Mouse (Mus musculus) midbrain, embryonic 10.5 days (tissue): ENCODE results near the gene Cnnm4. TPM values are rescaled to one million over a fixed set of nuclear protein-coding genes. Genes with fewer than 3 reads are reported as not detected.

Source experiments
- DNase-seq: peaks from one replicate; pipeline ENCODE4 v3.0.0-alpha.2; 2017; ENCODE audit warnings: low spot score
- H3K27ac ChIP-seq: fragments of 300-500 bp; sonication (generic); replicated peaks from 2 replicates; pipeline ENCODE4 v1.5.1; 2016; ENCODE audit warnings: mild to moderate bottlenecking
- H3K27me3 ChIP-seq: fragments of 300-500 bp; sonication (generic); 2 replicates; pipeline ENCODE4 v1.6.1; 2016; ENCODE audit warnings: low read depth, mild to moderate bottlenecking; ENCODE audit not compliant: poor library complexity, severe bottlenecking
- H3K36me3 ChIP-seq: fragments of 300-500 bp; sonication (generic); 2 replicates; pipeline ENCODE4 v1.6.1; 2016; ENCODE audit warnings: mild to moderate bottlenecking, moderate library complexity
- H3K4me1 ChIP-seq: fragments of 300-500 bp; sonication (generic); 2 replicates; pipeline ENCODE4 v1.6.1; 2016
- H3K4me3 ChIP-seq: fragments of 300-500 bp; sonication (generic); 2 replicates; pipeline ENCODE4 v1.5.1; 2016; ENCODE audit warnings: mild to moderate bottlenecking, moderate library complexity
- H3K9me3 ChIP-seq: fragments of 300-500 bp; sonication (generic); replicated peaks from 2 replicates; pipeline ENCODE4 v1.6.1; 2016; ENCODE audit warnings: mild to moderate bottlenecking
- WGBS: fragments of 180-500 bp; shearing (Covaris S2); methylation state at CpG from one replicate; pipeline ENCODE4 v1.1.7; 2016; 5-methylcytosine and 5-hydroxymethylcytosine counted together
- polyA plus RNA-seq: library from polyadenylated mRNA; unstranded; fragments of >200 nt; fragmentation: Nextera tagmentation; extraction: Ambion mirVana; gene quantifications from 2 replicates; pipeline ENCODE4 v1.2.1, GENCODE M21; 2016

The Cnnm4 gene
- polyA plus RNA-seq, 1 experiment from 2014 or later, result 15.5 TPM

DNA sequence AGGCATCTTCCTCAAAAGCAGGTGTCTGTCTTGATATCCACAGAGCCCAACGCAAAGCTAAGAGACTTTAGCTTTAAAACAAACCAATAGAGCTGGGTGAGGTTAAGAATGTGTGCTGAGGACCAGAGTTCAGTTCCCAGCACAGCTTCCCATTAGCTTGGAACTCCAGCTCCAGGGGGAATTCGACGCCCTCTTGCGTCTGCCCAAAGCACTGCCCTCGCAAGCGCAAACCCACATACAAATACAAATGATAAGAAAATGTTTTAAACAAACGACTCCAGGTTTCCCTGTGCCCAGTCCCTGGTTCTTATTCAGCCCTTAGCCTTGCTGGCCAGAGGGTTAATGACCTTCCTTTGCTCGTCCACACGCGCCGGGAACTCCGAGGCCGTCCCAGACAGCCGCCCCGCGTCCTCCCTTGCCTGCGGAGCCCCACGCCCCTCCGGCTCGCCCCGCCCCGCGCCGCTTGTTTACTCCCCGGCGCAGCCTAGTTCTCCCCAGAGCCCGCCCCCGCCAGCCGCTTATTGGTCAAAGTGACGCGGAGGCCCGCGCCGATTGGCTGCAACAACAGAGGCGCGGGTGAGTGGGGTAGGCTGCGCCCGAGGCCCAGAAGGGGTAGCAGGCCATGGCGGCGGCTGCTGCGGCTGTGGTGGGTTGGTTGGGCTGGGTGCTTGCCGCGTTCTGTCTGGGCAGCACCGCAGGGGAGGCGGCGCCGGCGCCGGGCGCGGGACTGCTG lies 40.0 kb downstream of the Cnnm4 start, which contains the start of gene Cnnm3:
TSS of gene Cnnm3 (plus strand) at position 579 of the 733 bp plus-strand sequence.
- H3K9me3 ChIP-seq, result no peaks in the 10 kb centered on the region
- H3K4me3 ChIP-seq, result peak within 1 kb of the TSS; percentile 97
- H3K4me1 ChIP-seq, result peaks cover 31% of the 10 kb centered on the region
- H3K36me3 ChIP-seq, result peaks cover 35% of the 10 kb centered on the region
- peak; percentile 100 for DNase-seq
- H3K27me3 ChIP-seq, result no peaks in the 10 kb centered on the region
- peak within 1 kb of the TSS; percentile 94 for H3K27ac ChIP-seq
- WGBS, result 1% methylated on average over 48 of the region's 51 CpGs

DNA sequence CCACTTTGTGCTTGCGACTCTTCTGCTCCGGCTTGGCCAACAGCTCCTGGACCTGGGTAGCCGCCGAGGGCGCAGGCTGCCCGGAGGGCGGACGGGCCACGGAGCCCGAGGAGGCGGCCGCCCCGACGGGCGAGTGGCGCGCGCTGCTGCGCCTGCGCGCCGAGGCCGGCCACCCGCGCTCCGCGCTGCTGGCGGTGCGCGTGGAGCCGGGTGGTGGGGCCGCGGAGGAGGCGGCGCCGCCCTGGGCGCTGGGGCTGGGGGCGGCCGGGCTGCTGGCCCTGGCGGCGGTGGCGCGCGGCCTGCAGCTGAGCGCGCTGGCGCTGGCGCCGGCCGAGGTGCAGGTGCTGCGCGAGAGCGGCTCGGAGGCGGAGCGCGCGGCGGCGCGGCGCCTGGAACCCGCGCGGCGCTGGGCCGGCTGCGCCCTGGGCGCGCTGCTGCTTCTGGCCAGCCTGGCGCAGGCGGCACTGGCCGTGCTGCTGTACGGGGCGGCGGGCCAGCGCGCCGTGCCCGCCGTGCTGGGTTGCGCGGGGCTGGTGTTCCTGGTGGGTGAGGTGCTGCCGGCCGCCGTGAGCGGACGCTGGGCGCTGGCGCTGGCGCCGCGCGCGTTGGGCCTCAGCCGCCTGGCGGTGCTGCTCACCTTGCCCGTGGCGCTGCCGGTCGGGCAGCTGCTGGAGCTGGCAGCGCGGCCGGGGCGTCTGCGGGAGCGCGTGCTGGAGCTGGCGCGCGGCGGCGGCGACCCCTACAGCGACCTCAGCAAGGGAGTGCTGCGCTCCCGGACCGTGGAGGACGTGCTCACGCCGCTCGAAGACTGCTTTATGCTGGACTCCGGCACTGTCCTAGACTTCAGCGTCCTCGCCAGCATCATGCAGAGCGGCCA lies 40.9 kb downstream of the Cnnm4 start:
- peak overlapping the region; percentile 97 for H3K4me3 ChIP-seq
- no peaks in the 10 kb centered on the region for H3K27me3 ChIP-seq
- peaks cover 36% of the 10 kb centered on the region for H3K36me3 ChIP-seq
- WGBS, result 6% methylated on average over 126 of the region's 126 CpGs
- H3K4me1 ChIP-seq, result peaks cover 31% of the 10 kb centered on the region
- no peaks in the 10 kb centered on the region for H3K9me3 ChIP-seq
- peak; percentile 66 for DNase-seq
- H3K27ac ChIP-seq, result peak overlapping the region; percentile 94

DNA sequence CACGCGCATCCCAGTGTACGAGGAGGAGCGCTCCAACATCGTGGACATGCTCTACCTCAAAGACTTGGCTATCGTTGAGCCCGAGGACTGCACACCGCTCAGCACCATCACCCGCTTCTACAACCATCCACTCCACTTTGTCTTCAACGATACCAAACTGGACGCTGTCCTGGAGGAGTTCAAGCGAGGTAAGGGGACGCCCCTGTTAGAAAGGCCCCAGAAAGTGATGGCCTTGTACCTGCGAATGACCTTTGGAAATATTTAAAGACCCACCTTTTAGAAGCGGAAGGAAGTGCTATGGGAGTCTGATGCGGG lies 41.5 kb downstream of the Cnnm4 start:
- peaks cover 37% of the 10 kb centered on the region for H3K36me3 ChIP-seq
- no peak for DNase-seq
- H3K27ac ChIP-seq, result peak overlapping the region; percentile 94
- H3K4me3 ChIP-seq, result peak overlapping the region; percentile 97
- H3K4me1 ChIP-seq, result peaks cover 31% of the 10 kb centered on the region
- no peaks in the 10 kb centered on the region for H3K27me3 ChIP-seq
- WGBS, result under 1% methylated on average over 16 of the region's 16 CpGs
- H3K9me3 ChIP-seq, result no peaks in the 10 kb centered on the region

DNA sequence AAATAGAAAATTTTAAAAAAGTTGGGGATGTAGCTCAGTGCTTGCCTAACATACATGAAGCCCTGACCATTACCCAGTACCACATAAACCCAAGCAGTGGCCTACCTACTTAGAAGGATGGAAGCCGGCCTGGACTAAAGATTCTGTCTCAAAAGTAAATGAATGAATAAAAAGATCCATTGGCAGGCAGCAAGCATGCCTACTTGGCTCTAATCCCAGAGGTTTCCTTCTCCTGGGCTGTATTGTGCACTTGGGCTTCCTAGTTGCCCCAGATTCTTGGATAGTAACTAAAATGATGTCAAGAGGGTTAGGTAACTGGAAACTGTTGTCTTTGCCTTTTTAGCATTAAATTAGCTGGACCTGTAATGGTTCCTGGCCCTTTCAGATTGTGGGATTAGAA lies 41.9 kb downstream of the Cnnm4 start:
- peaks cover 31% of the 10 kb centered on the region for H3K4me1 ChIP-seq
- 9% methylated on average over 1 of the region's 1 CpGs for WGBS
- H3K4me3 ChIP-seq, result peak overlapping the region; percentile 97
- peak overlapping the region; percentile 94 for H3K27ac ChIP-seq
- H3K27me3 ChIP-seq, result no peaks in the 10 kb centered on the region
- no peak for DNase-seq
- peaks cover 41% of the 10 kb centered on the region for H3K36me3 ChIP-seq
- H3K9me3 ChIP-seq, result no peaks in the 10 kb centered on the region

DNA sequence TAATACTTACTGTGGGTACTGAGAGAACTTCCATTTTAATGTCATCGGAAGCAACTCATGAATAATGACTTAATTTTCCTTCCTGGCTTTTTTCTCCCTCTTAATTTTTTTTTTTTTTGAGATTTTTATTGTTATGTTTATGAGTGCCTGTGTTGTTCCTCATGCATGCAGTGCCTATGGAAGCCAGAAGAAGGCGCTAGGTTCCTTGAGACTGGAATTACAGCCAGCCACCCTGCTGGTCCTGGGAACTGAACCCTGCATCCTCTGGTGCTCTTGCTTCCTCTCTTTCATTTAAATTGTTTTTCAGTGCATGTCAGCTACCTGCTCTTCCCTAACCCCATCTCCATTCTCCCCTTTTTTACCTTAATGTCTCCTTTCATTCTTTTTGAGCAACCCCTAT lies 42.3 kb downstream of the Cnnm4 start:
- Histone ChIP-seq H3K9me3 (no peaks in the 10 kb centered on the region), H3K4me3 (peak overlapping the region; percentile 97), H3K36me3 (peaks cover 45% of the 10 kb centered on the region), H3K4me1 (peaks cover 31% of the 10 kb centered on the region), H3K27ac (no peak overlapping the region), H3K27me3 (no peaks in the 10 kb centered on the region)
- WGBS, result 43% methylated on average over 2 of the region's 2 CpGs
- peak; percentile 35 for DNase-seq

DNA sequence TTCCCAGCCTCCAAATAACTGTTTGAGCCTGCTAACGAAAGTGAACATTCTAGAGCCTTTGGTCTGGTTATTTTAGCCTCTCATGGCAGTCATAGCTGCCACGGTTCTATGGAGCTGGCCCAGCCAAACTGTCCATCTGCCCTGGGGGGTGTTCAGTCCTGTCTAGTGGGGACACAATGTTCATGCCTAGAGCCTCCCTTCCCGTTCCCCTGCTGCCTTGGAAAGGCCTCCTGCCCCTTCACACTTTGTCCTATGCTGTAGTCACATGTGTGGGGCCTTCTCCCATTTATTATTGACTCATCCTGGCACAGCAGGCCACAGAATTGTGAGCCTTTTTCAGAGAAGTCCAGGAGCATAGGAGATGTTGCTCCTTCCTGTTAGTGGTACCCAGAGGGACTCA lies 46.8 kb downstream of the Cnnm4 start:
- no peak for DNase-seq
- H3K27ac ChIP-seq, result no peak overlapping the region
- no peaks in the 10 kb centered on the region for H3K27me3 ChIP-seq
- peaks cover 22% of the 10 kb centered on the region for H3K4me1 ChIP-seq
- H3K36me3 ChIP-seq, result peaks cover 90% of the 10 kb centered on the region
- H3K9me3 ChIP-seq, result no peaks in the 10 kb centered on the region
- H3K4me3 ChIP-seq, result no peak overlapping the region
- WGBS, result 88% methylated on average over 3 of the region's 3 CpGs

DNA sequence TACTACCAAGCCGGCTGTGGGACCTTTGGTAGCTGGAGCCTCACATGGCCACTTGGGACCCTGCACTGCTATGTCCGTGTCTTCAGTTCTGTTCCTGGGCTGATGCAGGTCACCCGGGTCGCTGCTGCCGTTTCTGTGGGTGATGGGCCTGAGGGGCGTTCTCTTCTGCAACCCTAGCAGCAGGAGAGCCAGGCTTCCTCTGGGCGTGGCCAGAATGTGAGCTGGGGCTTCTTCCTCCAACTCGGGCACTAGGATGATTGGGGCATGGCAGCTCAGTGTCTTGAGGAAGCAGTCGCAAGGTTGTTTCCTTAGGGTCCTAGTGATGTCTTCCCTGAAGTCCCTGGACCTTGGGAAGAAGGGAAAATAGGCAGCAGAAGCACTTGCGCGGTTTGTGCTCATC lies 48.2 kb downstream of the Cnnm4 start:
- Histone ChIP-seq H3K27ac (no peak overlapping the region), H3K4me1 (peaks cover 9% of the 10 kb centered on the region), H3K9me3 (no peaks in the 10 kb centered on the region), H3K36me3 (peaks cover 96% of the 10 kb centered on the region), H3K4me3 (no peak overlapping the region), H3K27me3 (no peaks in the 10 kb centered on the region)
- DNase-seq, result no peak
- WGBS, result 89% methylated on average over 11 of the region's 11 CpGs

DNA sequence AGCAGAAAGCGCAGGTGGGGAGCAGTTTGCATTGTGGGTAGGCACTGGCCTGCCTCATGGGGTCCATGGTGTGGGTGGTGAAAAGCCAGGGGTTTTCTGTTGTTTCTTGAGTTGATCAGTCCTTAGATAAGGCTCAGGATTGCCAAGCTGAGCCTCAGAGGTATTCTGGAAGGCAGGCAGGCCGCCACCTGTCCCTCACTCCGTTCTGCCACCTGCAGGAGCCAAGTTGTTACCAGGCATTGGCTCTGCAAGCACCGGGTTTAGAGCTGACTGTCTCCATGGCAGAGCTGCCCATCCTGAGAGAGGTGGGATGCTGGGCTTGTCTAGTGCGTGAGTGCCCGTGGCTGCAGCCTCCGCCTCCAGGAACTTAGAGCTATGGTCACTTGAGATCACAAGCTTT lies 50.8 kb downstream of the Cnnm4 start:
- H3K36me3 ChIP-seq, result peaks cover 99% of the 10 kb centered on the region
- no peak overlapping the region for H3K4me3 ChIP-seq
- 90% methylated on average over 7 of the region's 7 CpGs for WGBS
- DNase-seq, result no peak
- H3K4me1 ChIP-seq, result no peaks in the 10 kb centered on the region
- no peaks in the 10 kb centered on the region for H3K27me3 ChIP-seq
- no peaks in the 10 kb centered on the region for H3K9me3 ChIP-seq
- no peak overlapping the region for H3K27ac ChIP-seq

DNA sequence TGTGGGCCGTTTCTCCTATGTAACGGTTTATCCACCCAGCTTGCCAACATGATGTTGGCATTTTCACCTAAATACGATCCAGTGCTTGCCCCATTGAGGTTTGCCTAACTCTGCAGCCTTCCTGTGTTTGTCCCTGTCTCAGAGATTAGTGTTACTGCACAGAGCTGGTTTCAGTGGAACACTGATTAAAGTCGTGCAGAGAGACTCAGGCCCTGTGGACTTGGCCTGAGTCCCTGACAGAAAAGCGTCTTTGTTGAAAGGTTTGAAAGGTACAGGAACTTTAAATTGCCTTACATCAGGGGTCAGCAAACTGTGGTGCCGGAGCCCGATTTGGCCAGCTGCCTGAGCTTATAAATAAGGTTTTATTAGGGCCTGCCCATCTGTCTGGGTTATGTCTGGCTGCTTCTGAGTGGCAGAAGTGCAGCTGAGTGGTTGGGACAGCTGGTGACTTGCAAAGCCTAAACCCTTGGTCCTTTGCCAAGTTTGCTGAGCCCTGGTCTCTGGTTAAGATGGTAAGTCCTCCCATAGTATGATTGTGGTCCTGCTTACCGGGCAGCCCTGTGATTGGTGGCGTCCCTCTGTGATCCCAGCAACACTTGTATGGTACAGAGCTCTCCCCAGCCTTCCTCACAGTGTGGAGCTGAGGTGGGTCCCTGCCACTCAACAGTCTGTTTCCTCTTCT lies 52.1 kb downstream of the Cnnm4 start:
- no peak overlapping the region for H3K27ac ChIP-seq
- peaks cover 89% of the 10 kb centered on the region for H3K36me3 ChIP-seq
- 92% methylated on average over 9 of the region's 9 CpGs for WGBS

DNA sequence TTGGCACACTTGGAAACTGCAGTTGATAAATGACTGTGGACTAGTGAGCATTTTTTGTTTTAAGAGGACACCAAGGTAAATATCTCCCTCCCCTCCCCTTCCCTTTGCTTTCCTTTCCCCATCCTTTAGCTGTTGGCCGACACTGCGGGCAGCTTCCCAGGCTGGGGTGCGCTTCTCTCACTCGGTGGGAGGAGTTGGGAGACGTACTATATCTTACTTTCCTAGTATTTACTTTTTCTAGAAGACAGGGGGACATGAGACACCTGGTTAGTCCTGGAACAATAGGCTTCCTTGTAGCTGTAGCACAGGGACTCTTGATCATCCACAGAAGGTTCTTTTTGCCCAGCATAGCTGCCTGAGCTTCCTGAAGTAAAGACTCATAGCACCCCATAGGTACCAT lies 52.6 kb downstream of the Cnnm4 start:
- Histone ChIP-seq H3K27me3 (no peaks in the 10 kb centered on the region), H3K4me1 (peaks cover 5% of the 10 kb centered on the region; the same call in 1 of the 2 replicates), H3K27ac (no peak overlapping the region), H3K9me3 (no peaks in the 10 kb centered on the region), H3K36me3 (peaks cover 83% of the 10 kb centered on the region), H3K4me3 (no peak overlapping the region)
- no peak for DNase-seq
- WGBS, result 95% methylated on average over 5 of the region's 5 CpGs

More for the DNA sequence above, 52.1 kb downstream of the Cnnm4 start:
- Histone ChIP-seq H3K9me3 (no peaks in the 10 kb centered on the region), H3K27me3 (no peaks in the 10 kb centered on the region), H3K4me1 (peaks cover 4% of the 10 kb centered on the region; the same call in 1 of the 2 replicates), H3K4me3 (no peak overlapping the region)
- DNase-seq, result no peak

DNA sequence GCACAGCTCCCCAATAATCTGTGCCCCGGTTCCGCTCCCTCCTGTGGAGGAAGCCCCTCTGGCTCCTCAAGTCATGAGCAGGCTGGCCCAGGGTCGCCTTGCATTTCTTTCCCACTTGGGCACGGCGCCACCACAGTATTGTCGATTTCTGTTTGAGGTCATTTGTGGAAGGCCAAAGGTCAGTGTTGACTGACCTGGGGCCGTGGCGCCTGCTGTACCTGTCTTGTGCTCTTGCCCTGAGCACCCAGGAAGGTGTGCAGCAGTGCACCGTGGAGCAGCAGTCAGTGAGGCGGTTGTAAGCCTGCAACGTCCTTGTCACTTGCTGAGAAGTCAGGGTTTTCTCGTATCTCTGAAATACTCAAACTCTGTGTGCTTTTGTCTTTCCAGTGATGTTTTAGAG lies 54.4 kb downstream of the Cnnm4 start:
- no peak for DNase-seq
- peaks cover 5% of the 10 kb centered on the region; the same call in 1 of the 2 replicates for H3K4me1 ChIP-seq
- WGBS, result 93% methylated on average over 12 of the region's 12 CpGs
- peaks cover 72% of the 10 kb centered on the region for H3K36me3 ChIP-seq
- H3K4me3 ChIP-seq, result no peak overlapping the region
- H3K9me3 ChIP-seq, result no peaks in the 10 kb centered on the region
- H3K27me3 ChIP-seq, result no peaks in the 10 kb centered on the region
- no peak overlapping the region for H3K27ac ChIP-seq

DNA sequence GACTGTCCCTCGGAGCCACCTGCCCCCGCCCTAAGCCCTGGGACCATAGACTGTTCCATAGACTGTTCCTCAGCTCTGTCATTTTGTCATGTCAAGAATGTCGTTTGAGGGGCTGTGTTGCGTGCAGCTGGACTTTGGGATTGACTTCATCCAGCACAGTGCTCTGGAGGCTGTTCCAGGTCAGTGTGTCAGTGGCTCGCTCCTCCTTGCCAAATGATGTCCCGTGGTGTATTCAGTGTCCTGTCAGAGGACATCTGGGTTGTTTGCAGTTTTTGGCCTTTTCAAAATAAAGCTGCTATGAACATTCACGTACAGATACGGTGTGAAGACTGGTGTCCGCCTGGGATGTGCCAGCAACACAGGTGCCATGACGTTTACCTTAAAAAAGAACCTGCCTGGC lies 55.5 kb downstream of the Cnnm4 start:
- Histone ChIP-seq H3K4me3 (no peak overlapping the region), H3K9me3 (no peaks in the 10 kb centered on the region), H3K27me3 (no peaks in the 10 kb centered on the region), H3K36me3 (peaks cover 69% of the 10 kb centered on the region), H3K27ac (no peak overlapping the region), H3K4me1 (peaks cover 5% of the 10 kb centered on the region; the same call in 1 of the 2 replicates)
- no peak for DNase-seq
- 93% methylated on average over 10 of the region's 10 CpGs for WGBS
